Mouse (Mus musculus): ENCODE measurements at regions not wholly inside any gene's neighbourhood (a gene's known extent, or its start where the extent isn't known, plus 50 kb on each side); places are given as distances from the start of the nearest gene placed in this dataset.

- no peak for DNase-seq (ENCODE audit: extremely low read depth, insufficient read length, low spot score)
Measured at GRCm38 (mm10) chr16:87089322-87089721, 264.7 kb upstream of the N6amt1 start.

- no peak for DNase-seq (ENCODE audit: extremely low read depth, insufficient read length, low spot score)
Measured at GRCm38 (mm10) chr16:87083505-87083904, 270.5 kb upstream of the N6amt1 start.

- no peak for DNase-seq (ENCODE audit: extremely low read depth, insufficient read length, low spot score)
Measured at GRCm38 (mm10) chr16:87077385-87077784, 276.6 kb upstream of the N6amt1 start.

- no peak for DNase-seq (ENCODE audit: extremely low read depth, insufficient read length, low spot score)
Measured at GRCm38 (mm10) chr16:87069294-87069693, 284.7 kb upstream of the N6amt1 start.

- no peak for DNase-seq (ENCODE audit: extremely low read depth, insufficient read length, low spot score)
Measured at GRCm38 (mm10) chr16:87067981-87068380, 286.0 kb upstream of the N6amt1 start.

- DNase-seq (ENCODE audit: extremely low read depth, insufficient read length, low spot score), result no peak
Measured at GRCm38 (mm10) chr16:87067523-87067922, 286.5 kb upstream of the N6amt1 start.

GRCm38 (mm10) chr16:87060473-87060872 lies 293.5 kb upstream of the N6amt1 start:
- no peak for DNase-seq (ENCODE audit: extremely low read depth, insufficient read length, low spot score)

GRCm38 (mm10) chr16:87049741-87050383 lies 304.1 kb upstream of the N6amt1 start:
- DNase-seq (ENCODE audit: extremely low read depth, insufficient read length, low spot score), result no peak

GRCm38 (mm10) chr16:87044773-87045561 lies 309.0 kb upstream of the N6amt1 start:
- DNase-seq (ENCODE audit: extremely low read depth, insufficient read length, low spot score), result no peak

GRCm38 (mm10) chr16:87043689-87044088 lies 310.3 kb upstream of the N6amt1 start:
- DNase-seq (ENCODE audit: extremely low read depth, insufficient read length, low spot score), result no peak

- DNase-seq (ENCODE audit: extremely low read depth, insufficient read length, low spot score), result no peak
Measured at GRCm38 (mm10) chr16:87040366-87040765, 313.6 kb upstream of the N6amt1 start.

GRCm38 (mm10) chr16:87039861-87040260 lies 314.1 kb upstream of the N6amt1 start:
- no peak for DNase-seq (ENCODE audit: extremely low read depth, insufficient read length, low spot score)

GRCm38 (mm10) chr16:87037061-87037460 lies 316.9 kb upstream of the N6amt1 start:
- DNase-seq (ENCODE audit: extremely low read depth, insufficient read length, low spot score), result no peak

GRCm38 (mm10) chr16:87031836-87032235 lies 322.1 kb upstream of the N6amt1 start:
- DNase-seq (ENCODE audit: extremely low read depth, insufficient read length, low spot score), result no peak

- no peak for DNase-seq (ENCODE audit: extremely low read depth, insufficient read length, low spot score)
Measured at GRCm38 (mm10) chr16:87028516-87029145, 325.4 kb upstream of the N6amt1 start.

GRCm38 (mm10) chr16:87027621-87028020 lies 326.4 kb upstream of the N6amt1 start:
- DNase-seq (ENCODE audit: extremely low read depth, insufficient read length, low spot score), result no peak

- DNase-seq (ENCODE audit: extremely low read depth, insufficient read length, low spot score), result no peak
Measured at GRCm38 (mm10) chr16:87022041-87022440, 331.9 kb upstream of the N6amt1 start.

GRCm38 (mm10) chr16:87017107-87017670 lies 336.8 kb upstream of the N6amt1 start:
- no peak for DNase-seq (ENCODE audit: extremely low read depth, insufficient read length, low spot score)

- no peak for DNase-seq (ENCODE audit: extremely low read depth, insufficient read length, low spot score)
Measured at GRCm38 (mm10) chr16:87001579-87001978, 352.4 kb upstream of the N6amt1 start.

GRCm38 (mm10) chr16:87001135-87001534 lies 352.9 kb upstream of the N6amt1 start:
- no peak for DNase-seq (ENCODE audit: extremely low read depth, insufficient read length, low spot score)

- no peak for DNase-seq (ENCODE audit: extremely low read depth, insufficient read length, low spot score)
Measured at GRCm38 (mm10) chr16:86971691-86972090, 382.3 kb upstream of the N6amt1 start.

All from 3134 (cell line).